Mouse (Mus musculus) stomach, postnatal 0 days (tissue): ENCODE measurements at regions not wholly inside any gene's neighbourhood (a gene's known extent, or its start where the extent isn't known, plus 50 kb on each side); places are given as distances from the start of the nearest gene placed in this dataset.

Experiments
- CTCF ChIP-seq: IDR thresholded peaks from 2 replicates; pipeline ENCODE4 v1.5.1; 2016; ENCODE audit warnings: antibody characterized with exemption, low read depth, mild to moderate bottlenecking, moderate library complexity
- EP300 ChIP-seq: optimal IDR thresholded peaks from 2 replicates; pipeline ENCODE3; 2016; ENCODE audit warnings: antibody characterized with exemption

DNA sequence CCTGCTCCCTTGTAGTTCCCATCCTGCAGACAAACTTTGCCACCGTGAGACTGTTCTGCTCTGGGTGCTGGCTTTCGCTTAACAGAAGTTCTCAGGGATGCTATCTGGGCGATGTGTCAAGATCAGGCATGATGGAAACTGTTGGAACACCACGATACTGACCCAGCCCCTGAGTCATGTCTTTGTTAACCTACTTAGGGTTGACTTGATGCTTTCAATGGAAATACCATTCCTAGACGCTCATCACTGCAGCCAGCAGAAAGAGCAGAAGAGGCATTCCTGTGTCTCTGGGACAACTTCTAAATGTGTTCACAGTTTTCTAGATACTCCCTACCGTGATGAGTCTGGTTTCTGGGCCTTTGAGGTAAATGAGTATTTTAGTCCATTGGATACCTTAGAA, 108.2 kb upstream of the H2al1a start:
- TF ChIP-seq CTCF (no peak), EP300 (no peak)
